Mouse (Mus musculus) G1E (cell line): ENCODE data around the gene Htr3a. TPM values are rescaled to one million over a fixed set of nuclear protein-coding genes. Genes with fewer than 3 reads are reported as not detected.

ENCODE experiments used
- ATAC-seq: 2 replicates; pipeline ENCODE4 v1.8.0; 2016; ENCODE audit warnings: mild to moderate bottlenecking; ENCODE audit not compliant: insufficient number of reproducible peaks, poor library complexity, low FRiP score, severe bottlenecking; ENCODE audit errors: extremely low read depth
- DNase-seq: peaks from one replicate; pipeline ENCODE4 v3.0.0; 2012; ENCODE audit warnings: low spot score
- H3K27me3 ChIP-seq: 2 replicates; pipeline ENCODE4 v1.6.1; 2012; ENCODE audit warnings: mild to moderate bottlenecking, low read length, inconsistent platforms; ENCODE audit not compliant: insufficient read depth
- H3K36me3 ChIP-seq: replicated peaks from 2 replicates; pipeline ENCODE3; 2012; ENCODE audit warnings: mild to moderate bottlenecking, inconsistent platforms
- H3K4me1 ChIP-seq: 2 replicates; pipeline ENCODE4 v1.6.1; 2012; ENCODE audit warnings: low read depth, low read length, inconsistent platforms, mixed read lengths; ENCODE audit not compliant: insufficient read depth
- H3K4me3 ChIP-seq: 2 replicates; pipeline ENCODE4 v1.5.1; 2012; ENCODE audit warnings: low read depth, mild to moderate bottlenecking, inconsistent platforms, low read length, moderate library complexity, mixed read lengths
- H3K9me3 ChIP-seq: replicated peaks from 2 replicates; pipeline ENCODE4 v1.6.1; 2012; ENCODE audit warnings: inconsistent platforms
- CTCF ChIP-seq: IDR thresholded peaks from 2 replicates; pipeline ENCODE4 v1.5.1; 2012; ENCODE audit warnings: low read depth, low read length, inconsistent platforms, mixed read lengths
- GATA1 ChIP-seq: IDR thresholded peaks from 2 replicates; pipeline ENCODE4 v1.6.1; 2012; ENCODE audit warnings: borderline replicate concordance, low read length, inconsistent platforms, mixed read lengths
- GATA2 ChIP-seq: IDR thresholded peaks from 2 replicates; pipeline ENCODE4 v1.6.1; 2012; ENCODE audit warnings: low read depth, low read length, inconsistent platforms, borderline replicate concordance
- POLR2AphosphoS5 ChIP-seq: IDR thresholded peaks from 2 replicates; pipeline ENCODE4 v1.6.1; 2012; ENCODE audit warnings: low read depth, low read length, inconsistent platforms; ENCODE audit not compliant: insufficient replicate concordance
- TAL1 ChIP-seq: conservative IDR thresholded peaks from 2 replicates; pipeline ENCODE4 v1.6.1; 2012; ENCODE audit warnings: low read depth, low read length, inconsistent platforms, mixed read lengths
- polyA plus RNA-seq: library from polyadenylated mRNA; stranded (reverse); fragments of >175 nt; gene quantifications from 2 replicates; pipeline ENCODE4 v1.2.3, GENCODE M21; 2012
- total RNA-seq, 2 experiments: library from RNA; stranded (forward) in 1 of 2; stranded (reverse) in 1 of 2; fragments of 200-1000 nt in 1 of 2; fragments of >200 nt in 1 of 2; fragmentation: Nextera tagmentation in 1 of 2; gene quantifications; 2 replicates each; pipeline ENCODE4 v1.2.3; 2014 to 2017

Gene Htr3a
- total and polyA plus RNA-seq, 3 experiments, result not detected

GRCm38 (mm10) chr9:48857944-48858343 lies 53.0 kb downstream of the Htr3a start:
- DNase-seq, result no peak
- no peak overlapping the region for H3K4me3 ChIP-seq
- TF ChIP-seq GATA1, result no peak
- no peak for TF ChIP-seq CTCF
- TF ChIP-seq GATA2, result no peak
- no peak for TF ChIP-seq TAL1
- no peak for TF ChIP-seq POLR2AphosphoS5
- peaks cover 26% of the 10 kb centered on the region for H3K27me3 ChIP-seq
- no peaks in the 10 kb centered on the region for H3K36me3 ChIP-seq
- no peaks in the 10 kb centered on the region for H3K9me3 ChIP-seq
- peaks cover 28% of the 10 kb centered on the region for H3K4me1 ChIP-seq
- ATAC-seq, result no peak

- DNase-seq, result no peak
- Histone ChIP-seq H3K36me3 (no peaks in the 10 kb centered on the region), H3K4me1 (peaks cover 28% of the 10 kb centered on the region), H3K4me3 (no peak overlapping the region), H3K27me3 (peaks cover 13% of the 10 kb centered on the region), H3K9me3 (no peaks in the 10 kb centered on the region)
- no peak for TF ChIP-seq GATA1
- no peak for ATAC-seq
These were observed 54.7 kb downstream of the Htr3a start for GRCm38 (mm10) chr9:48856240-48856639.

DNA sequence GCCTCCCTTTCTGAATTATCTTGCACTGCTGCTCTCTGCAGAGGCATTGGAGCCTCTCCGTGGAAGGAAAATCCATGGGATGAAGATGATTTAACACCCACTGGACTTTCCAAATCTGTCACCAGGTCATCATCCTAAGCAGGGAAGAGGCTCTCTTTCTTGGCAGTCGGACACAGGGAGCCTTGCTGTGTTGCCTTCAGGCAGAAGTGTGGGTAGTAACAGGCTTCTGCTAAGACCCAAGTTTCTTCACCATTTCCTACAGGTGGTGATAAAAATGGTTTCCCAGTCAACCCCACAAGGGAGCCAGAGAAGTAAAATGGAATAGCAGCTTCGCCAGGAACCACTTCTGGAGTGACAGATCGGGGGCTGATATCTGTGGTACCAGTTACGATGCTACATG lies 61.4 kb downstream of the Htr3a start:
- H3K27me3 ChIP-seq, result peaks cover 32% of the 10 kb centered on the region
- H3K9me3 ChIP-seq, result peaks cover 3% of the 10 kb centered on the region; the same call in 1 of the 2 replicates
- DNase-seq (no peak), ATAC-seq (no peak)
- TF ChIP-seq CTCF (no peak), GATA2 (no peak), GATA1 (no peak), TAL1 (no peak), POLR2AphosphoS5 (no peak)
- H3K4me3 ChIP-seq, result no peak overlapping the region
- H3K36me3 ChIP-seq, result no peaks in the 10 kb centered on the region
- peaks cover 7% of the 10 kb centered on the region for H3K4me1 ChIP-seq

Other genes with a start within 250 kb of the Htr3a start
- 35.0 and 45.5 TPM in 2 replicates for gene Zbtb16, start 74.9 kb downstream of the Htr3a start, total RNA-seq (2014; fragmentation: Nextera tagmentation)
- 9.7 and 10.6 TPM in 2 replicates for gene Zbtb16, start 74.9 kb downstream of the Htr3a start, total RNA-seq (2017)
- gene Zbtb16, start 74.9 kb downstream of the Htr3a start, polyA plus RNA-seq, result 18.4 and 20.0 TPM in 2 replicates
- gene Htr3b, start 53.9 kb upstream of the Htr3a start, total RNA-seq (2014; fragmentation: Nextera tagmentation), result not detected in 2 replicates
- 0.06 TPM in 1 of 2 replicates, not detected in the other for gene Htr3b, start 53.9 kb upstream of the Htr3a start, total RNA-seq (2017)
- gene Htr3b, start 53.9 kb upstream of the Htr3a start, polyA plus RNA-seq, result not detected in 2 replicates
- gene Usp28, start 74.3 kb upstream of the Htr3a start, total RNA-seq (2014; fragmentation: Nextera tagmentation), result 28.7 and 33.3 TPM in 2 replicates
- 12.2 and 12.3 TPM in 2 replicates for gene Usp28, start 74.3 kb upstream of the Htr3a start, total RNA-seq (2017)
- gene Usp28, start 74.3 kb upstream of the Htr3a start, polyA plus RNA-seq, result 10.1 and 10.7 TPM in 2 replicates
- gene Zw10, start 144.5 kb upstream of the Htr3a start, total RNA-seq (2014; fragmentation: Nextera tagmentation), result 52.0 and 53.1 TPM in 2 replicates
- 45.8 and 46.4 TPM in 2 replicates for gene Zw10, start 144.5 kb upstream of the Htr3a start, total RNA-seq (2017)
- 5.2 and 6.6 TPM in 2 replicates for gene Zw10, start 144.5 kb upstream of the Htr3a start, polyA plus RNA-seq
- not detected in 2 replicates for gene Tmprss5, start 170.2 kb upstream of the Htr3a start, total RNA-seq (2014; fragmentation: Nextera tagmentation)
- 0.22 and 0.23 TPM in 2 replicates for gene Tmprss5, start 170.2 kb upstream of the Htr3a start, total RNA-seq (2017)
- gene Tmprss5, start 170.2 kb upstream of the Htr3a start, polyA plus RNA-seq, result not detected in 2 replicates